Mouse (Mus musculus) 3134 (cell line): ENCODE measurements around the gene Lmcd1.

ENCODE experiments used
- DNase-seq: peaks from one replicate; pipeline ENCODE4 v3.0.0-alpha.2; 2011; ENCODE audit warnings: low spot score; ENCODE audit not compliant: insufficient read length; ENCODE audit errors: extremely low read depth

Lmcd1 gene

GRCm38 (mm10) chr6:112284087-112284486 is 10.5 kb downstream of the Lmcd1 start:
- DNase-seq, result no peak

DNA sequence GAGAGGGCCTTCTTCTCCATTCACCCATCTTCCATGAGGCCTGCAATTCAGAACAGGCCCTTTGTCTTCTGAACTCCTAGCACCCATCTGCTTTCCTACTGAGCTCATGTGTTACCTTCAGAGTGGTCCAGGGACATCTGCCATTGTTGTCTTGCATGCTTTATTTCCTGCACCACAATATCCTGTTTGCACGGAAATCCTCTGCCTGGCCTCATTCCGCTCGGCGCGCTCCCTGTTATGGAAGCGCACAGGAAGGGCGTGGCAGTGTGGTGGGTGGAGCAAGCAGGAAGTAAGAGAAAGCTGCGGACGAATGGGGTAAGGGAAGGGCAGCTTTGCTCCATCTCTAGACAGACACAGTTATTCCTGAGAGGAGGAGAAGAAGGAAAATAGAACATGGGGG is 14.1 kb downstream of the Lmcd1 start:
- DNase-seq, result no peak

DNA sequence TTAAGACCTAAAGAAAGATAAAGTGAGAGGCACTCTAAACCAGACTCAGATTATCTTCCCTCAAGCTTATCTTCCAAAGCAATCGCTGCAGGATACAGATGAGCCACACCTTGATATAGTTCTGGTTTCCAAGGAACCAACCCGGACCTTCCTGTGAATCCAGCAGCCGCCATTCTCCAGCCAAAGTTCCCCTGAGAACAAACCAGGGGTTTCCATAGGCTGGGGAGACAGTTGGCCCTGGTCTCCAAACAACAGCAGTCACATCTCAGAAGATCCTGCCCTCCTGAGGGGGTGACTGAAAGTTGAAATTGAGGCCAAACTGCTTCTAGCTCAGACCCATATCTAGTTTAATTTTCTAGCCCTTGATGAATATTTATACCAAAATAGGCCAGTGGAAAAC is 14.7 kb downstream of the Lmcd1 start:
- no peak for DNase-seq

DNA sequence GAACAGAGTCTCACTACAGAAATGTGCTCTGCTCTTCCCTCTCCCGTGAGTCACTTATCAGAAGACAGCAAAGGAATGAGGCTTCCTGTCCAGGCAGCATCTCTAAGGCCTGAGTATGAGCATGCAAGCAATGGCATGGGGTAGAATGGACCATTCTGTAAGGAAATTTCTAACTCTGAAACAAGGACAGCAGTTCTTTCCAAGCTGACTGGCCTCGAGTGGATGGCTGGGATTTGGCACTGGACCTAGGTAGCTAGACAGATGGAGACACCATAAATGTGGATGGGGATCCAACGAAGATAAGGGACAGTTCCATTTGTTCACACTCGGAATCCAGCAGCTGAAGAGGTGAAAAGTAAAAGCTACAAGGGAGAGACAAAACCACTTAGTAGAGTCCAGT is 17.6 kb downstream of the Lmcd1 start:
- no peak for DNase-seq

DNA sequence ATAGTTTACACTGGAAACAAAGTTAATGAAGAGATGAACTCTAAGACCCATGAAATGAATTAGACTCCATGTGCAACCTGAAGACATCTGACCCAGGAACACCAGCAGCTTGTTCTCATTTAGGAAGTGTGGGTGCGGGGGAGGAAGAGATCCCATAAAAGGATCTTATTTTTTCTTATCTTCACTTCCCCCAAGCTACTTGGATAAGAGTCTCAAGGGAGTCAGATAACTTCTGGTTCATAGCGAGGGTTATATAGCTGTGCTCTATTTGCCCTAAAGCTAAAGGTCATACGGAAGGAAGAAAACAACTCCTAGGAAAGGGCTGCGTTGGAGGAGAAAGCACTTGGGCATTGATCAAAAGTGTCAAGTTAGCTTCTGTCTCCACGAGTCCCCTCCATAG is 19.8 kb downstream of the Lmcd1 start:
- no peak for DNase-seq

DNA sequence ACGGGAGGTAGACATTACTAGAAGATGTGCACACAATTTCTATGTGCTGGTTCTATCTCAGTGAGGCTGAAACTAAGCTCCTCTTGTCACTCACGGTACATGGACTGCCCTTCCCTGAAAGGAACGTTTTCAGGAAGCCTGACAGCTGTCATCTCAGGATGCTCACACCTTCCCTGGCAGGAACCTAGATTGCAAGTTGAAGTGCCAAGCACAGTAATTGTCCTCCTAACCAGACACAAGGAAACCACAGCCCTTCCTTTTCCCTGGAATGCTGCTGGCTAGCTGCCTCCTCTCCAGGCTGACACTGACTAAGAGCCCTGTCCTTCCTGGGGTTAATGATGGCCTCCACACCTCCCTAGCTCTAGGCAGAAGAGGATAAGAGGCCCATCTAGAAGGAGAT is 21.7 kb downstream of the Lmcd1 start:
- DNase-seq, result peak; percentile 36

GRCm38 (mm10) chr6:112300146-112300545 is 26.6 kb downstream of the Lmcd1 start:
- no peak for DNase-seq

- no peak for DNase-seq
Measured at GRCm38 (mm10) chr6:112300633-112301032, 27.1 kb downstream of the Lmcd1 start.

DNA sequence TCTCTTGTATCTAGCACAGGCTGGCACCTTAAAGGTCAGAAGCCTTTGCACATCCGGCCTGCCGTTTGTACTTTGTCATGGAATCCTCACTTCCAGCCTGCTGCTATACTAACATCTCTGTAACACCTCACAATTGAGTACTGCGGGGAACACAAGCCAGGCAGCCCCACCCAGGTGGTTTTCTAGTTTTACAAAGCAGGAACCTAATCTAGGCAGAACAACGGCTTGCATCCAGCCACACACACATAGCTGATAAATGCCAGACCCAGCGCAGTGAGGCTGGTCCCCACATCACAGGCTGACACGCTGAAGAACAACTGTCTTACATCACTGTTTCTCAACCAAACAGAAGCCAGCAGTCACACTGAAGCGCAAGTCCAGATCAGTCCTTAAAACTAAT is 28.7 kb downstream of the Lmcd1 start:
- no peak for DNase-seq

- no peak for DNase-seq
Measured at GRCm38 (mm10) chr6:112302814-112303383, 29.3 kb downstream of the Lmcd1 start.

GRCm38 (mm10) chr6:112304751-112305150 is 31.2 kb downstream of the Lmcd1 start:
- DNase-seq, result no peak

DNA sequence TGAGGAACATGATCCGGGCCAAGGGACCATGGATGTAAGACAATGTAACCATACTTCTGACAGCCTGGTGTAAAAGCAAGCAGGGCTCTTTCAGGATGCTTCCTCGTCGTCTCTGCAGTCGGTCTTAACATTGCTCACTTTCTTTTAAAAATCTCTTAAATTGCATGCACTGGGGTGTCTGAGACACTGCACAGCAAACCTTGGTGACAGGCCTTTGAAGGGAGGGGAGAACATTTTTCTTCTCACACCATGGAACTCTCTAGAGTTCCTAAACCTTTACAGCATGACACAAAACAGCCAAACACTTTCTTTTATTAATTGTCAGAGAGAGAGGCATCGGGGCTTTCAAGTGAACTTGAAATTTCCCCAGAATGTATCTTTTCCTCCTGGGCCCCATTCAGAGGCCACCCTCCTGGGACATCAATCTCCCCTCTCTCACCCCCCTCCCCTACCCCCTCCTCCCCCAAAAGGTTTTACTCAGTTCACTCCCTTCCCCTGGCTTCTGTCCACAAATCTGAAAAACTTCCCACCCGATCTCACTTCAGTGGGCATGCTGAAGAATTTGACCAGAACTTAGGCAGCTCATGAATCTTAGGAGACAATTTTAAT is 35.9 kb downstream of the Lmcd1 start:
- DNase-seq, result no peak

- no peak for DNase-seq
Measured at GRCm38 (mm10) chr6:112311385-112311784, 37.8 kb downstream of the Lmcd1 start.

DNA sequence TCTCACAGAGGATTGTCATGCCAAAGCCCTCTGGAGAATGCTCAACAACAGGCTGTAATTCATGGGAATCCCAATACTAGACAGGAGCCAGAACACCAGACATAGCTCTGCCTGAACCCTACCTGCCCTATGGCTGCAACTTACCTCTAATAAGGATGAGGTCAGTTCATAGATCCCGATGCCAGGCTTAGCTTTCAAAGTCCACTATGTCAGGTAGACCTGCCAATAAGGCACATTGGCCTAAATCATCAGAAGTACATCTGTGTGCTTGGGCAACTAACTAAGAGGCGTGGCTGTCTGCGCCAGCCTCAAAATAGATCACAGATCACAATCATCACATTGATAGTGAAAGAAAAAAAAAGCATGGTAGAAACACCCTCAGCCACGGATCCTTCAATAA is 45.9 kb downstream of the Lmcd1 start:
- DNase-seq, result no peak

DNA sequence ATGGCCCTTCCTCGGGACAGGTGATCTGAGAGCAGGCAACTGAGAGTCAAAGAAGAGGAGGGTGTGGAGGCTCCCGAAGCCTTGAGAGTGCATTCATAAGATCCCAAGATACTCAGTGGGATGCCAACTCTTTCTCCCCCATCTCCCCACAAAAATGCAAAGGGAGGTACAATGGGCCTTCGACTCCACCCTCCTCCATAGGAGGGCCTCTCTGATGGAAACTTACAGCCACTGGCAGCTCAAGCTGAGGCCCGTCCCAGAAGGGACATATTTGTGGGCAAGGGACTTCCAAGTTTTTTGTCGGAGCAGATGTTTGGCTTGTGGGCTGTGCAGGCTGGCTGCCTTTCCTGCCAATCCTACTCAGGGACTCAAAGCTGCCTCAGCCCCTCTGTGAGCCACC is 47.1 kb downstream of the Lmcd1 start:
- DNase-seq, result peak; percentile 82

GRCm38 (mm10) chr6:112322916-112323315 is 49.4 kb downstream of the Lmcd1 start:
- DNase-seq, result no peak

GRCm38 (mm10) chr6:112325213-112325612 is 51.7 kb downstream of the Lmcd1 start:
- no peak for DNase-seq

- no peak for DNase-seq
Measured at GRCm38 (mm10) chr6:112327793-112328192, 54.2 kb downstream of the Lmcd1 start.

GRCm38 (mm10) chr6:112330520-112331222 is 57.1 kb downstream of the Lmcd1 start:
- DNase-seq, result no peak

DNA sequence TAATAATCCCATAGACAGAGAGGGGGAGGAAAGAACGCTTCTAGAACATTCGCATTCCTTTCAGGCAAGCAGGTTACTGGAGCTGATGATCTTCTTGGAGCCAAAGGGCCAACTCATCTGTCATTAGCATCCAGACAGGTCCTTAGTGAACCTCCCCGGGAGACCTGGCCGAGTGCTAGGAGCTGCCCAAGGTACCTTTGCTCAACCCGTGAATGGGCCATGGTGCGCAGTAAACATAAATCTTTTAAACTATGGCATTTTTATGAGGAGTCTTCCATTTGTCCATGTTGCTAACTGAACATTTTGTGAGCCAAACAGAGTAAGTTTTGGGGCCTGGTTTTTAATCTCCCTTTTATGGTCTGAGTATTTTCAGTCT is 57.7 kb downstream of the Lmcd1 start:
- DNase-seq, result no peak

DNA sequence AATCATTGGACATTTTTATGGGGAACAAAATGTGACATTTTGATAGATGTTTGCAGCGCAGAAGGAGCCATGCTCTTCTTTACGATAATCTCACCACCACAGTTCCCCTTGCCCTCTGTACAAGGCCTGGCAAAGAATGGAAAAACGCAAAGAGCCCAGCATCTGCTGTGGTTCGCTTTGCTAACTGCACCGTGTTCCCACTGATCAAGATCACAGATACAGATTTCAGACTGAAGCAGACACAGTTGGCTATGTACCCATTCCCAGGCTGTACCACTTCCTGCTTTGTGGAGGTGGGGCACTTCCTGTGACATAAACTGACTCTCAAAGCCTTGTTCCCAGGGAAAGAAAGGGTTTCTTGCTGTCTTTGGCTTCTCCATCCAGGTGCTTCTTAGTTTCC is 60.4 kb downstream of the Lmcd1 start:
- no peak for DNase-seq

DNA sequence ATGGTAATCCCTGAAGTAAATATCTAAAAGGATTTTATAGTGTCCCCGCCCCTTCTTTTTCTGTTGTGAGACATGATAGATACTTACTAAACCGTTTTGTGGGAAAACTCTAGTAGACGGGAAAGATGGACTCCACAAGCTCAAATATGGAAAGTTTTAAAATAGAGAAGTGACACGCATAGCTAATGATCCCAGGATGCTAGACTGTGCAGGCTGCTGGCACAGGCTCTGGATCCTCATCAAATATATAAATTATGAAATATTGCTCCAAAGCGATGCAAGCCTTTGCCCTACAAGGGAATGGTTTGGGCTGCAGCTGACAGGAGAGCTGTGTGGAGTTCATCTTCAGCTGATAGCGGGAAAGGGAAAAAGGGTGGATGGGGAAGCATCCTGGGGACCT is 64.1 kb downstream of the Lmcd1 start:
- DNase-seq, result no peak
